Mouse (Mus musculus): ENCODE data around the gene Adipor2. TPM values are rescaled to one million over a fixed set of nuclear protein-coding genes. Genes with fewer than 3 reads are reported as not detected.
A peak's percentile ranks its signal among the peaks of the same experiment; 100 is the strongest.

Gene Adipor2
- polyA plus RNA-seq, 1 experiment from 2014 or later: 101 TPM

- Histone ChIP-seq H3K4me3 (replicated peaks) (no peak overlapping the region), H3K36me3 (no peaks in the 10 kb centered on the region), H3K4me2 (replicated peaks) (no peak overlapping the region), H3K9me3 (no peaks in the 10 kb centered on the region), H3K27ac (no peak overlapping the region), H3K27me3 (replicated peaks) (no peaks in the 10 kb centered on the region), H3K9ac (no peak overlapping the region), H3K4me1 (replicated peaks) (no peaks in the 10 kb centered on the region)
- 76% methylated on average over 3 of the region's 3 CpGs for WGBS
- no peak for ATAC-seq
These were observed 80.2 kb downstream of the Adipor2 start for GRCm38 (mm10) chr6:119337287-119337686.

GRCm38 (mm10) chr6:119336124-119336523 is 81.4 kb downstream of the Adipor2 start:
- Histone ChIP-seq H3K4me1 (replicated peaks) (no peaks in the 10 kb centered on the region), H3K36me3 (no peaks in the 10 kb centered on the region), H3K4me3 (replicated peaks) (no peak overlapping the region), H3K9me3 (no peaks in the 10 kb centered on the region), H3K4me2 (replicated peaks) (no peak overlapping the region), H3K27ac (no peak overlapping the region), H3K9ac (no peak overlapping the region), H3K27me3 (replicated peaks) (peaks cover 10% of the 10 kb centered on the region)
- no peak for ATAC-seq
- WGBS: 67% methylated on average over 7 of the region's 7 CpGs

DNA sequence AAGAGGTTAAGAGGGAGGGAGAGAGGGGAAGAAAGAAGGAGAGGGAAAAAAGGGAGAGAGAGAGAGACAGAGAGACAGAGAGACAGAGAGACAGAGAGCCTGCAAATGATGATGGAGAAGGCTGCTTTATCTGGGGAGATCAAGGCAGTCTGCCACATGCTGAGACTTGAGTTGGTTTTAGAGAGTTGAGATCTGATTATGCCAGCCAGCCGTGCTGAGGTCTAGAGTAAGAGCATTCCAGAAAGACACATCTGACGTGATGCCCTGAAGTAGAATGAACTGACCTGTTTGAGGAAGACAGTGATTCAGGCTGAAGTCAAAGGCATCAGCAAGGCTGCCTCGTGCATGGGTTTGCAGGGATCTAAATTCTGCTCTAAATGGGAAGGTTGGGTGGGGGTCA is 83.7 kb downstream of the Adipor2 start:
- no peak for ATAC-seq
- 35% methylated on average over 3 of the region's 3 CpGs for WGBS
- peaks cover 32% of the 10 kb centered on the region for H3K27me3 ChIP-seq (replicated peaks)
- peaks cover 11% of the 10 kb centered on the region for H3K4me1 ChIP-seq (replicated peaks)
- no peak overlapping the region for H3K27ac ChIP-seq
- no peaks in the 10 kb centered on the region for H3K36me3 ChIP-seq
- no peak overlapping the region for H3K9ac ChIP-seq
- H3K4me3 ChIP-seq (replicated peaks): no peak overlapping the region
- no peaks in the 10 kb centered on the region for H3K9me3 ChIP-seq
- H3K4me2 ChIP-seq (replicated peaks): no peak overlapping the region

GRCm38 (mm10) chr6:119333202-119333601 is 84.3 kb downstream of the Adipor2 start:
- ATAC-seq: peak; percentile 67; the same call in 1 of the 2 replicates
- no peak overlapping the region for H3K4me2 ChIP-seq (replicated peaks)
- no peaks in the 10 kb centered on the region for H3K36me3 ChIP-seq
- no peak overlapping the region for H3K4me3 ChIP-seq (replicated peaks)
- peaks cover 39% of the 10 kb centered on the region for H3K27me3 ChIP-seq (replicated peaks)
- H3K9ac ChIP-seq: no peak overlapping the region
- H3K4me1 ChIP-seq (replicated peaks): peaks cover 11% of the 10 kb centered on the region
- H3K9me3 ChIP-seq: no peaks in the 10 kb centered on the region
- WGBS: 7% methylated on average over 3 of the region's 3 CpGs
- H3K27ac ChIP-seq: no peak overlapping the region

DNA sequence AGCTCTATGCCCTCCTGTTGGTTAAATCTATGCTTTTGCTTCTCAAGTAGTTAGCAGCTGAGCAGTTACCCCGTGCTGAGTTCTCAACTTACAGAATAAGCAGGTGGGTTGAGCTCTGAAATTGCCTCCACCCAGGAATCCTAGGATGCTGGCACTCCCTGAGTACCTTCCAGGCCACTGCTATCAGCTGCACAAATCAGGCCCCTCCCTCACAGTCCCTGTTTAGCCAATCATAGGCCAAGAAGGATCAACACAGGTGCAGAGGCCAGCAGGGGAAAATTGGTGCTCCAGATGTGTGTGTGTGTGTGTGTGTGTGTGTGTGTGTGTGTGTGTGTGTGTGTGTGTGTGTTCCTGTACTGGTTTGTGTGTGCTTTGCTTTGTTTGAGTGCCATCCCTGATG is 85.4 kb downstream of the Adipor2 start:
- Histone ChIP-seq H3K9me3 (no peaks in the 10 kb centered on the region), H3K4me3 (replicated peaks) (no peak overlapping the region), H3K4me2 (replicated peaks) (no peak overlapping the region), H3K36me3 (no peaks in the 10 kb centered on the region), H3K4me1 (replicated peaks) (peaks cover 11% of the 10 kb centered on the region), H3K9ac (no peak overlapping the region), H3K27me3 (replicated peaks) (peaks cover 46% of the 10 kb centered on the region), H3K27ac (no peak overlapping the region)
- peak; percentile 63; the same call in 1 of the 2 replicates for ATAC-seq
- WGBS: 11% methylated on average over 1 of the region's 1 CpGs

DNA sequence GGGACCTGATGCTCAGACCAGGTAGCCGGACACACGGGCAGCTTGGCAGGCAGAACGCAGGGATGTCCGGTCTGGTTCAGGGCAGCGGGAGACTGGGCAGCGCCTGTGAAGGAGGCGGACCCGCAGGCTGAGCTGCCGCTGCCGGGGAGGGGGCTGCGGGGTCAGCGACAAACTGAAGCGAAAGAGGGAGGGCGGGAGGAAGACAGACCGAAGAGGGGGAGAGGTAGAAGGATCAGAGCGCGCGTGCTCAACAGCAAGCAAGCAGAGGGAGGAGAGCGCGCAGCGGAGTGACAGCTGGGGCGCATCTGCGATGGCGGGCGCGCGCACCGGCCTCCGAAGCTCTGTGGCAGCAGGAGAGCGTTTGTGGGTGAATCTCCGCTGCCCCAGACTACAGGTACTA is 87.0 kb downstream of the Adipor2 start, which contains the start of gene Lrtm2:
TSS of gene Lrtm2 (minus strand) at position 261 of the 400 bp plus-strand sequence.
- peak within 1 kb of the TSS; percentile 26 for H3K4me3 ChIP-seq (replicated peaks)
- no peak for ATAC-seq
- peaks cover 11% of the 10 kb centered on the region for H3K4me1 ChIP-seq (replicated peaks)
- WGBS: under 1% methylated on average over 31 of the region's 31 CpGs
- H3K36me3 ChIP-seq: no peaks in the 10 kb centered on the region
- peaks cover 51% of the 10 kb centered on the region for H3K27me3 ChIP-seq (replicated peaks)
- no peak within 1 kb of the TSS for H3K27ac ChIP-seq
- H3K9me3 ChIP-seq: no peaks in the 10 kb centered on the region
- H3K4me2 ChIP-seq (replicated peaks): peak within 1 kb of the TSS; percentile 56
- no peak within 1 kb of the TSS for H3K9ac ChIP-seq

GRCm38 (mm10) chr6:119329936-119330335 is 87.6 kb downstream of the Adipor2 start:
- Histone ChIP-seq H3K27me3 (replicated peaks) (peaks cover 51% of the 10 kb centered on the region), H3K4me3 (replicated peaks) (no peak overlapping the region), H3K36me3 (no peaks in the 10 kb centered on the region), H3K9ac (no peak overlapping the region), H3K4me2 (replicated peaks) (peak overlapping the region; percentile 56; the same call in 1 of the 2 replicates), H3K9me3 (no peaks in the 10 kb centered on the region), H3K4me1 (replicated peaks) (peaks cover 11% of the 10 kb centered on the region), H3K27ac (no peak overlapping the region)
- WGBS: 10% methylated on average over 6 of the region's 6 CpGs
- ATAC-seq: no peak

- peaks cover 11% of the 10 kb centered on the region for H3K4me1 ChIP-seq (replicated peaks)
- peak; percentile 12; the same call in 1 of the 2 replicates for ATAC-seq
- H3K36me3 ChIP-seq: no peaks in the 10 kb centered on the region
- H3K27ac ChIP-seq: no peak overlapping the region
- WGBS: 2% methylated on average over 8 of the region's 8 CpGs
- no peak overlapping the region for H3K9ac ChIP-seq
- peaks cover 51% of the 10 kb centered on the region for H3K27me3 ChIP-seq (replicated peaks)
- H3K4me2 ChIP-seq (replicated peaks): no peak overlapping the region
- no peaks in the 10 kb centered on the region for H3K9me3 ChIP-seq
- no peak overlapping the region for H3K4me3 ChIP-seq (replicated peaks)
These were observed 88.2 kb downstream of the Adipor2 start for GRCm38 (mm10) chr6:119329215-119329714.

DNA sequence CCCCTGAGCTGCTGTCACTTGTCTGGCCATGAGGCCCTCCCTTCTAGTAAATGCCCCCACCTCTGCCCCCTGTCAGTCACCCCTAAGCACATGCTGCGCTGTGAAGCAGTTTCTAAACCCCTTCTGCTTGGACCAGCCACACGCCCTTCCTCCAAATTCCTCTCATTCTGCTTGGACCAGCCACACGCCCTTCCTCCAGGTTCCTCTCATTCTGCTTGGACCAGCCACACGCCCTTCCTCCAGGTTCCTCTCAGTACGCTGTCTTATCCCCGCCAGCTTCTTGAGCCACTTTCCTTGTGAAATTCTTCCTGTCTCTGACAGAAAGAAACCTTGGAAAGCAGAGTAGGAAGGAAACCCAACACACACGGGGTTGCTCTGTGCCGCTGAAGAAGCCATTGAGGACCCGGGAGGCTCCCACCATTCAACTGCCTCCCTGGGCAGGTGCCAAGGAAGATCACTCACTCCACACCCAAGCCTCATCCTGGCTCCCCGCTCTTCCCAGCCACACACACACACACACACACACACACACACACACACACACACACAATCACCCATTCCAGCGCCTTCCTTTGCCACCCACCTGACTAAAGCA is 88.9 kb downstream of the Adipor2 start:
- H3K9ac ChIP-seq: no peak overlapping the region
- WGBS: 16% methylated on average over 10 of the region's 11 CpGs
- H3K36me3 ChIP-seq: no peaks in the 10 kb centered on the region
- ATAC-seq: no peak
- H3K27ac ChIP-seq: no peak overlapping the region
- no peak overlapping the region for H3K4me2 ChIP-seq (replicated peaks)
- no peak overlapping the region for H3K4me3 ChIP-seq (replicated peaks)
- H3K27me3 ChIP-seq (replicated peaks): peaks cover 51% of the 10 kb centered on the region
- peaks cover 11% of the 10 kb centered on the region for H3K4me1 ChIP-seq (replicated peaks)
- no peaks in the 10 kb centered on the region for H3K9me3 ChIP-seq

GRCm38 (mm10) chr6:119326541-119326940 is 91.0 kb downstream of the Adipor2 start:
- H3K4me1 ChIP-seq (replicated peaks): peaks cover 11% of the 10 kb centered on the region

DNA sequence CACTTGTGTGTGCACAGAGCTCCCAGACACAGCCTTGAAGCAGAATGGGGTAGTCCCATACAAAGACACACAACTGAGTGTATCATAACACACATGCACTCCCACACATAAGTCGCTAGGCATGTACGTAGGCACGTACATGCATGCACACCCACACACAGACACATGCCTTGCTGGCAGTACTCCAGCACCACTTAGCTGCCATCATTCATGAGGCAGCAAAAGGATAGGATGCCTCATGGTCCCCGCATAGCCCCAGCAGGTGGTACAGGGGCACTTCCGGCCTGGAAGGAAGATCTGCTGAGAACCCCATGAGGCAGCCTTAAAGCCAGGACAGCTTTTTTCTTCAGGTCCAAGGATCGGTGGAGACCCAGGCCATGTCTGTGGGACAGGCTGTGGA is 91.5 kb downstream of the Adipor2 start:
- no peaks in the 10 kb centered on the region for H3K36me3 ChIP-seq
- no peak for ATAC-seq
- no peak overlapping the region for H3K4me2 ChIP-seq (replicated peaks)
- 76% methylated on average over 6 of the region's 6 CpGs for WGBS
- H3K9me3 ChIP-seq: no peaks in the 10 kb centered on the region
- H3K4me3 ChIP-seq (replicated peaks): no peak overlapping the region
- H3K27me3 ChIP-seq (replicated peaks): peaks cover 40% of the 10 kb centered on the region
- no peak overlapping the region for H3K9ac ChIP-seq
- H3K27ac ChIP-seq: no peak overlapping the region
- peaks cover 11% of the 10 kb centered on the region for H3K4me1 ChIP-seq (replicated peaks)

More at GRCm38 (mm10) chr6:119326541-119326940, 91.0 kb downstream of the Adipor2 start:
- no peak for ATAC-seq
- WGBS: 31% methylated on average over 7 of the region's 7 CpGs
- Histone ChIP-seq H3K27ac (no peak overlapping the region), H3K4me3 (replicated peaks) (no peak overlapping the region), H3K9me3 (no peaks in the 10 kb centered on the region), H3K27me3 (replicated peaks) (peaks cover 46% of the 10 kb centered on the region), H3K4me2 (replicated peaks) (no peak overlapping the region), H3K36me3 (no peaks in the 10 kb centered on the region), H3K9ac (no peak overlapping the region)

- H3K27ac ChIP-seq: no peak overlapping the region
- peaks cover 28% of the 10 kb centered on the region for H3K27me3 ChIP-seq (replicated peaks)
- 65% methylated on average over 10 of the region's 10 CpGs for WGBS
- no peak overlapping the region for H3K4me2 ChIP-seq (replicated peaks)
- no peak overlapping the region for H3K9ac ChIP-seq
- no peak for ATAC-seq
- peaks cover 5% of the 10 kb centered on the region; the same call in 1 of the 2 replicates for H3K4me1 ChIP-seq (replicated peaks)
- H3K36me3 ChIP-seq: no peaks in the 10 kb centered on the region
- H3K4me3 ChIP-seq (replicated peaks): no peak overlapping the region
- H3K9me3 ChIP-seq: no peaks in the 10 kb centered on the region
These were observed 92.7 kb downstream of the Adipor2 start for GRCm38 (mm10) chr6:119324776-119325175.

DNA sequence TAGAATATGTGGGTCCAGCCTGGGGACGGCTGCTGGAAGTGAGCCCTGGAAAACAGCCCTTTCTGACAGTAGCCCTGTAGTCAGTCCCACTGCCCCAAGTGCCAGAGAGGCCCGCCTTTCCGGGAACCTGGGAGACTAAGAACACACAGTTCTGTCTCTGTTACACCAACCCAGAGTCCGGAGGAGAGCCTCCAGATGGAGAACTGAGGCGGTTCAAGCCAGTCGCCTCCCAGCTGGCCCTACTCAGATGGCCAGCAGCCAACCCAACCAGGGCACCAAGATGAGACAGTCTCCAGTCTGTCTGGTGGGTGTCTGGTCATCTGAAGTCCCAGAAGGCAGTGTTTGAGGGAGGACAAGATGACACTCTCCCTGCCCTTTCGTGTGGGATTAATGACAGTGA is 95.8 kb downstream of the Adipor2 start:
- Histone ChIP-seq H3K36me3 (no peaks in the 10 kb centered on the region), H3K9ac (no peak overlapping the region), H3K4me1 (replicated peaks) (no peaks in the 10 kb centered on the region), H3K9me3 (no peaks in the 10 kb centered on the region), H3K27ac (no peak overlapping the region), H3K4me2 (replicated peaks) (no peak overlapping the region), H3K27me3 (replicated peaks) (0 out of 2 replicates have a peak, but pooled peaks cover 1% of the 10 kb centered on the region), H3K4me3 (replicated peaks) (no peak overlapping the region)
- ATAC-seq: no peak
- 76% methylated on average over 7 of the region's 7 CpGs for WGBS
